Mouse (Mus musculus) urinary bladder, postnatal 25 days (tissue): ENCODE measurements around the gene Eml5.

Source experiments
- DNase-seq: peaks from one replicate; pipeline ENCODE4 v3.0.0; 2022; ENCODE audit warnings: low spot score

The Eml5 gene

GRCm38 (mm10) chr12:98900881-98901801, at the start of gene Eml5:
Gene Eml5 (minus strand): TSS chr12:98901484.
- DNase-seq: peak; percentile 74

GRCm38 (mm10) chr12:98932856-98933255, 31.6 kb upstream of the Eml5 start:
- no peak for DNase-seq

- no peak for DNase-seq
These were observed 31.2 kb upstream of the Eml5 start for GRCm38 (mm10) chr12:98932441-98932840.

- no peak for DNase-seq
These were observed 29.9 kb upstream of the Eml5 start for GRCm38 (mm10) chr12:98931174-98931573.

DNA sequence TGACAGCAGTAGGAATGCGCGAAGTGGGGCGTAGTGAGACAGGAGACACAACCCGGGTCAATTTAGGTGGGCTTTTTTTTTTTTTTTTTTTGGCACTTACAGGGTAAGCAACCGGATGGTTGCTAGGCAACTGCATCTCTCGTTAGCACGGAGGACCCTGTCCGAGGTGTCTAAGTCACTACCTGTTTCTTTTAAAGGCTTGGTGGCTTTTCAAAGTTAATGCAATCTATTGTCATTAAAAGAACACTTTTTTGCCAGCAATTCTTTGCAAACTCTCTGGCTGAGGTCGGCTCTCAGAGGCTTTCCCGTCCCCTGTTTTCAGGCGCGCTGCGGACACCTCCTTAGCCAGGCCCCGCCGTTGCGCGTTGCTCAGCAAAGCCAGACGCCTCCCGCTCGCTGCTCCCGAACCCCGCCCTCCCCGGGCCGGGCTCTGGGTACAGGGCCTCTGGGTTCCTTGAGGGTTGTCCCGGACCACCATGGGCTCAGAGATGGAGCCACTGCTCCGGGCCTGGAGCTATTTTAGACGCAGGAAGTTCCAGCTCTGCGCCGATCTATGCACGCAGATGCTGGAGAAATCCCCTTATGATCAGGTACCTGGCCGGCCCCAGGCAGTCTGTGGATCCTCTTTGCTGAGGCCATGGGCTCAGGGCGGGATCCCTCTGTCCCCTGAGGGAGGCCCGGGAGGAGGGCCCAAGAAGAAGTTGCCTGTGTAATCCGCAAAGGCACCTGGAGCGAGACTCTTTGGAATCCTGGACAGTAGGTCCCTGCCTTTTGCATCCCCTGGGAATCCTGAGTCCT, 19.1 kb upstream of the Eml5 start, which contains the start of gene Ttc8:
Gene Ttc8, plus strand, starts transcription at position 381 of the 798 bp plus-strand sequence.
- peak; percentile 77 for DNase-seq

DNA sequence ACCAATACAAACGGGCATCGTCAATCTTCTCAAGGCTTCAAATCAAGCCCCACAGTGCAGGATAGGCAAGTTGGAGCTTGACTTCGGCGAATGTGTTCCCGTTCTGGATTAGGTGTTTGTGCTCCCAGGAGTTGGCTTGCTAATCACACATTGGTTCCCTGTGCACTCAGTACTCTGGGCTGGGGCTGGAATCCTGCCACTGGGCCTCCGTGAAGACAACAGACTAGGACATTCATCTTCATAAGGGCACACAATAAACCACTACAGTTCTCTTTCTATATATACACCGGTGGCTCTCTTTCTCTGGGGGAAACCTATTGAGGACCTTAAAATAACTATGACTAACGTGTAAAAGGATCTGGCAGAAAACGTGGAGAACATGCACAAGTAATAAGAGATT, 8.8 kb upstream of the Eml5 start:
- no peak for DNase-seq

GRCm38 (mm10) chr12:98905466-98905865, 4.2 kb upstream of the Eml5 start:
- no peak for DNase-seq

DNA sequence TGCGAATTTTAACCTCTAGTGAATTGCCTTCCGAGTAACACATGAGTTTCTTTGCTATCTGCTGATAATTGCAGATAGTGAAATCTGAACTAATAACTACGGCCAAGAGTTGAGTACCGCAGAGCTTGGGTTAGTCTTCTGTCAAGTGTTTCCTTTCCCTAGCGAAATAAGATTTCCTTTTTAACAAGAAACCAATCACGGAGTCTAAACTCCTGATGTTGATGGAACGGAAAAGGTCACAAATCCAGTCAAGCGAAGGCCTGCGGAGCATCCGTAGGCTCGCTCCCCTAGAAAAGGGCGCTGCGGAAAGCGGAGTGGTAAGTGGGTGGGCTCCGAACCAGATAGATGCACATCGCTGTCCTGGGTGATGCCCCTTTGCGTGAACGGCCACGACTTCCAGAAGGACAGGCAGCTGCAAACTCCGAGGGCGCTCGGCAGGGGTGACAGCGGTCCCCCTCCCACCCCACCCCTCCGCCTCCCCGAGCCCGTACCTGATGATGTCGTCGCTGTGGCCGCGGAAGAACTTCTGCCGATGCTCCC, 873 bp downstream of the Eml5 start:
- DNase-seq: no peak

GRCm38 (mm10) chr12:98899676-98900075, 1.6 kb downstream of the Eml5 start:
- no peak for DNase-seq

GRCm38 (mm10) chr12:98896761-98897160, 4.5 kb downstream of the Eml5 start:
- no peak for DNase-seq

- no peak for DNase-seq
These were observed 16.8 kb downstream of the Eml5 start for GRCm38 (mm10) chr12:98884515-98884914.

DNA sequence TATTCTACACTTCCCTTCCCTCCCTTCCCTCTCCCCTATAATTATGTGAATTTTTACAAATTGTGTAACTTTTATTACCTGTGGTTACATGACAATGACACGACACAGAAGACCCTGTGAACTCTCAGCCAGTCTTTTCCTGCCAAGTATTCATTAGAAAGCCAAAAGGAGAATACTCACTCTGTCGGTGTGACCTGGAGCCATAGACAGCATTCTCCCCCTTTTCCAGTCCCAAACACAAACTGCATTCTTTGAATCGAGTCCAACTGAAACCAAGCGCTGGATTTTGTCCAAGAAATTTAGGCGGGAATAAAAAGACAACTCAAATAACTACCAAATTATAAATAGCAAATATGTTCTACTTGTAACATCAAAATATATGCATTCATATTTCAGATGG, 19.5 kb downstream of the Eml5 start:
- DNase-seq: no peak

DNA sequence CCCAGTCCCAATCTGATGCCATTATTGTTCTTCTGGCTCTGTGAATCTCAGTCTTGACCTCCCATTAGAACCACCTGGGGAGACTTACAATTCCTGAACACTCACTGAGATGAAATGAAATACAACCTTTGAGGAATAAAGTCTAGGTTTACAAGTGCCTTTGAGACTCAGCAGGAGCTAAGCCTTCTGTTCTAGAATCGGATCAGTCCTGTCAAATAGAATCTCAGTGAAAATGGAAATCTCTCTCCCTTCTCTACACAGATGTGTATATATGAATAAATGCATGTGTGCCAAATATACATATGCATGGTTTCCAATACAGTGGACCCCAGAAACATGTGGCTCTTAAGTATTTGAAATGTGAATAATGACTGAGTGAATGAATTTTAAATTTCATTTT, 22.6 kb downstream of the Eml5 start:
- DNase-seq: no peak

GRCm38 (mm10) chr12:98875216-98875615, 26.1 kb downstream of the Eml5 start:
- no peak for DNase-seq

- DNase-seq: no peak
These were observed 28.4 kb downstream of the Eml5 start for GRCm38 (mm10) chr12:98872836-98873235.

DNA sequence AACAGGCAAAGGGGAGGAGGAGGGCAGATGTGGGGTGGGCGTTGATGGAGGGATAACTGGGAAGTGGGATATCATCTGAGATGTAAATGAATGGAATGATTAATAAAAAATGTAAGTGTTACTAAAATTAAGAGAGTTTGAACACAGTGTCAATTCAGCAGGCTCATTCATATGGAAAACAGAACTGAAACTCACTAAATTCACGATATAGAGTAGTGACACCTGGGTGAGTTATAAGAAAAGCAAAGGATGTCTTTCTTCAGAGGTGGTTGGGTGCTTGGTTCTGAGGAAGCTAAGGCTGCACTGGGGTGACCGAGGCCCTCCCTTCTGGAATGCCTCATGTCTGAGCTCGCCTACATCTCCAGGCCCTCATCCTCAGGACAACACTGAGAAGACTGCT, 37.8 kb downstream of the Eml5 start:
- no peak for DNase-seq

GRCm38 (mm10) chr12:98860316-98860715, 41.0 kb downstream of the Eml5 start:
- DNase-seq: no peak

DNA sequence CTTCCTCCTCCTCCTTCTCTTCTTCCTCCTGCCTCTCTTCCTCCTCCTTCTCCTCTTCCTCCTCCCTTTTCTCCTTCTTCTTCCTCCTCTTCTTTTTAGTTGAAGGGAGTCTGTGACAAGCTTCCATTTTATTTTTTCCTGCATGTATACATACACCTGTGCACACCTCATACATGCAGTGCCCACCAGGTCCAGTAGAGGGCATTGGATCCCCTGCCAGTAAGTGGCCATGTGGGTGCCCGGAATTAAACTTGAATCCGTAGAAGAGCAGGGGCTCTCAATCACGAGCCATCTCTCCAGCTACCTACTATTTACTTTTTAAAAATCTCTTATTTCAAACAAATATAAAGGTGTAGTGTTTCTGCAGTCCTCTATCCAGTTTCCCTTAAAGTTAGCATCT, 50.5 kb downstream of the Eml5 start:
- DNase-seq: peak; percentile 40

- no peak for DNase-seq
These were observed 56.5 kb downstream of the Eml5 start for GRCm38 (mm10) chr12:98844774-98845173.

DNA sequence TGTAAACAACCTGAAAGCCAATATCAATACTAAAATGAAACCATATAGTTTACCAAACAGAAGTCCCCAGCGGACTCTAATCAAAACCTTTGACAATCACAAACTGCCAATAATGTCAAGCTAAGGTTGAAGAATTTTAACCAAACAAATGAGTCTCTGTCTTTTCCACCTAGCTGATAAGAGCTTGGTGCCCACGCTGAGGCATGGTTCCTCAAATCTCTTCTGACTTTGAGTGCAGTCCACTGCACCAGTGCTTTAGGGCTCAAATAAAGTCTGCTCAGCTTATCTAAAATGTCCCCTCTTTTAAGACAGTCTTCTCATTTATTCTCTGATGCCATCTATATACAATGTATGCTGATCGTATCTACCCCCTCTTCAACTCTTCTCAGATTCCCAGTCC, 61.1 kb downstream of the Eml5 start:
- DNase-seq: no peak

DNA sequence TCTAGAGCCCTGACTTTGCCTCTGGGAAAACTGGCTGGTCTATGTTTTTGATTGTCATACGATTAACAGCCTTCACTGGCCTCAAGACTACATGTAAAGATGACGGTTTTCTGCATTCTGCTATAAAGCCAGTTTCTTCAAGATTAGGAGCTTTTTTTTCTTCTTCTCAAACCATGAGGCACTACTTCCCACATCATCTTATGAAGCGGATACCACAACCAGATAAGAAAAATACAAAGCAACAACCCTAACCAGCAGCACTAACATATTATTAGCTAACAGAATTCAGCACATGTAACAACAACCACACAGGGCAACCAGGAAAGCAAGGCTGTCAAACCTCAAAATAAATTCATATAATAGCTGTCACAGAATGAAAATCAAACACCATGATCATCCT, 63.3 kb downstream of the Eml5 start:
- no peak for DNase-seq

DNA sequence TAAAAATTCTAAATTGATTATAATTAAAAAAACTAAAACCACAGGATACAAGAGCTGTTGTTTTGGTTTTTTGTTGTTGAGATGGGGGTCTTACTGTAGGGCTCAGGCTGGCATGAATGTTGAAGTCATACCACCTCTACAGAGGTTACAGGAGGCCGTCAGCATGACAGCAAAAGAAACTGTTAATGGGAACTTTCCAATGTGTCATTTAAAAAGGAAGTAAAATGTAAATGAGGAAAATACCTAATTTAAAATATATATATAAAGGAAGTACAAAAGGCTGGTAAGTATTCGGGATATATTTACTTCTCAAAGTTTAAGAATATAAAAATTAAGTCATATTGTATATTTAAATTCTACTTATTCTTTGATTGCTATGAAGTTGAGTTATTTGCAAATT, 65.8 kb downstream of the Eml5 start:
- no peak for DNase-seq

GRCm38 (mm10) chr12:98834879-98835278, 66.4 kb downstream of the Eml5 start:
- no peak for DNase-seq
